Mouse (Mus musculus): ENCODE results near the gene Nipbl.

Gene Nipbl

GRCm38 (mm10) chr15:8294150-8294549 lies 150.1 kb downstream of the Nipbl start:
- WGBS: 90% methylated on average over 6 of the region's 6 CpGs

- 79% methylated on average over 14 of the region's 14 CpGs for WGBS
Measured at GRCm38 (mm10) chr15:8291251-8291650, 153.0 kb downstream of the Nipbl start.

GRCm38 (mm10) chr15:8282155-8282554 lies 162.1 kb downstream of the Nipbl start:
- 66% methylated on average over 2 of the region's 2 CpGs for WGBS

GRCm38 (mm10) chr15:8281701-8282100 lies 162.6 kb downstream of the Nipbl start:
- WGBS: 58% methylated on average over 7 of the region's 7 CpGs

- 32% methylated on average over 20 of the region's 20 CpGs for WGBS
Measured at GRCm38 (mm10) chr15:8279929-8280610, 164.2 kb downstream of the Nipbl start.

GRCm38 (mm10) chr15:8279320-8279779 lies 164.9 kb downstream of the Nipbl start:
- 21% methylated on average over 16 of the region's 17 CpGs for WGBS

GRCm38 (mm10) chr15:8277916-8278315 lies 166.3 kb downstream of the Nipbl start:
- 95% methylated on average over 4 of the region's 4 CpGs for WGBS

GRCm38 (mm10) chr15:8271952-8272351 lies 172.3 kb downstream of the Nipbl start:
- 93% methylated on average over 8 of the region's 8 CpGs for whole genome bisulfite sequencing

GRCm38 (mm10) chr15:8268231-8268630 lies 176.0 kb downstream of the Nipbl start:
- WGBS: 81% methylated on average over 8 of the region's 8 CpGs

- WGBS: 70% methylated on average over 3 of the region's 3 CpGs
Measured at GRCm38 (mm10) chr15:8267211-8267610, 177.1 kb downstream of the Nipbl start.

GRCm38 (mm10) chr15:8265946-8266345 lies 178.3 kb downstream of the Nipbl start:
- WGBS: 87% methylated on average over 3 of the region's 3 CpGs
